Comparison of ENCODE assay signal across 25 mouse cellular contexts in the genomic region with DNA sequence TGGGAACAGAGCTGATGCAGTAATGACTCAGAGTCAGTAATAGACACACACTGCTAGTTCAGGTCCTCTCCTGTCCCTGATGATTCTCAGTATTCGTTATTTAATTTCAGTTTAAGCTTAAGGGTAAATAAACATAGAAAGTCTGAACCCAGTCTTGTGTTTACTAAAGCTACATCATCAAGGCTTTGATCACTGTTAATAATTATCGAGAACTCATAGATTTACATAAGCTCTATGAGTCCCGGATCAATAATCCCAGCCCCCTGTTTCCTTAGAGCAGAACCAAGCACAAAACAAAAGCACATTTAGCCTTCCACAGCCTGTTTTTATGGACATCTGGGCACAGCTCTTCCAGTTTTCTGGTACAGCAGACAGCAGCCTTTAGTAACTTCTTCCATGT.
"Had no signal": no experiment of that assay in that cellular context is flagged by ENCODE, and none has a peak within 500 bp of the region (broad histone marks: within the 10 kb centered on the region; RNA-seq: fewer than 3 reads in every experiment).

No protein-coding gene starts in this region.

- H3K27me3 ChIP-seq: heart, embryonic 12.5 days; hindbrain, embryonic 12.5 days; kidney, embryonic 15.5 days; limb, embryonic 13.5 days; limb, embryonic 15.5 days had no signal

- DNase-seq: gastrocnemius, adult 2 months; gastrocnemius, postnatal 10 days; gastrocnemius, postnatal 25 days; heart, adult 18-20 months; heart, postnatal 10 days; heart, postnatal 4 days; kidney, adult 11 months; kidney, adult 2 months; kidney, adult 9 months; kidney, postnatal 14 days; kidney, postnatal 36 days; layer of hippocampus, adult 9-11 months; layer of hippocampus, postnatal 36 days; left cerebral cortex, postnatal 4 days had no signal

- H3K9ac ChIP-seq: heart, embryonic 12.5 days; hindbrain, embryonic 12.5 days; hindbrain, embryonic 14.5 days; kidney, embryonic 15.5 days; limb, embryonic 13.5 days; limb, embryonic 15.5 days had no signal

- H3K4me1 ChIP-seq: heart, embryonic 10.5 days; heart, embryonic 12.5 days; hindbrain, embryonic 10.5 days; hindbrain, embryonic 12.5 days; kidney, embryonic 15.5 days; limb, embryonic 13.5 days; limb, embryonic 15.5 days had no signal

- H3K4me3 ChIP-seq: gastrocnemius, adult 2 months; heart, embryonic 10.5 days; heart, embryonic 12.5 days; hindbrain, embryonic 10.5 days; hindbrain, embryonic 12.5 days; kidney, embryonic 15.5 days; limb, embryonic 13.5 days; limb, embryonic 15.5 days had no signal

- H3K4me2 ChIP-seq: heart, embryonic 12.5 days; hindbrain, embryonic 12.5 days; hindbrain, embryonic 14.5 days; kidney, embryonic 15.5 days; limb, embryonic 13.5 days; limb, embryonic 15.5 days had no signal

- H3K27ac ChIP-seq: gastrocnemius, adult 2 months; heart, embryonic 10.5 days; hindbrain, embryonic 10.5 days; hindbrain, embryonic 12.5 days; hindbrain, embryonic 14.5 days; kidney, embryonic 15.5 days; kidney, postnatal 0 days; limb, embryonic 13.5 days; limb, embryonic 15.5 days had no signal

- ATAC-seq: hindbrain, embryonic 16.5 days; intestine, embryonic 16.5 days had no signal

- H3K9me3 ChIP-seq: heart, embryonic 10.5 days; heart, embryonic 12.5 days; hindbrain, embryonic 10.5 days; hindbrain, embryonic 12.5 days; kidney, embryonic 15.5 days; limb, embryonic 13.5 days; limb, embryonic 15.5 days had no signal

- H3K36me3 ChIP-seq: heart, embryonic 10.5 days; heart, embryonic 12.5 days; hindbrain, embryonic 10.5 days; hindbrain, embryonic 12.5 days; kidney, embryonic 15.5 days; limb, embryonic 13.5 days; limb, embryonic 15.5 days had no signal
